Mouse (Mus musculus): ENCODE data around the gene Hsp90ab1.

Hsp90ab1 gene

GRCm38 (mm10) chr17:45546941-45547340 is 26.1 kb downstream of the Hsp90ab1 start:
- ATAC-seq (ENCODE audit: insufficient number of reproducible peaks, low FRiP score, low TSS enrichment) = no peak

GRCm38 (mm10) chr17:45545278-45545961 is 27.7 kb downstream of the Hsp90ab1 start:
- no peak for ATAC-seq (ENCODE audit: insufficient number of reproducible peaks, low FRiP score, low TSS enrichment)

- ATAC-seq (ENCODE audit: insufficient number of reproducible peaks, low FRiP score, low TSS enrichment) = no peak
Measured at GRCm38 (mm10) chr17:45544873-45545277, 28.2 kb downstream of the Hsp90ab1 start.

- ATAC-seq (ENCODE audit: insufficient number of reproducible peaks, low FRiP score, low TSS enrichment) = no peak
Measured at GRCm38 (mm10) chr17:45544001-45544872, 28.8 kb downstream of the Hsp90ab1 start.

- ATAC-seq (ENCODE audit: insufficient number of reproducible peaks, low FRiP score, low TSS enrichment) = no peak
Measured at GRCm38 (mm10) chr17:45543115-45543514, 30.0 kb downstream of the Hsp90ab1 start.

GRCm38 (mm10) chr17:45542705-45543104 is 30.4 kb downstream of the Hsp90ab1 start:
- no peak for ATAC-seq (ENCODE audit: insufficient number of reproducible peaks, low FRiP score, low TSS enrichment)

- no peak for ATAC-seq (ENCODE audit: insufficient number of reproducible peaks, low FRiP score, low TSS enrichment)
Measured at GRCm38 (mm10) chr17:45542129-45542528, 30.9 kb downstream of the Hsp90ab1 start.

- ATAC-seq (ENCODE audit: insufficient number of reproducible peaks, low FRiP score, low TSS enrichment) = no peak
Measured at GRCm38 (mm10) chr17:45539664-45540063, 33.4 kb downstream of the Hsp90ab1 start.

- ATAC-seq (ENCODE audit: insufficient number of reproducible peaks, low FRiP score, low TSS enrichment) = no peak
Measured at GRCm38 (mm10) chr17:45538394-45538793, 34.7 kb downstream of the Hsp90ab1 start.

- ATAC-seq (ENCODE audit: insufficient number of reproducible peaks, low FRiP score, low TSS enrichment) = no peak
Measured at GRCm38 (mm10) chr17:45536264-45536663, 36.8 kb downstream of the Hsp90ab1 start.

GRCm38 (mm10) chr17:45532896-45533295 is 40.2 kb downstream of the Hsp90ab1 start:
- no peak for ATAC-seq (ENCODE audit: insufficient number of reproducible peaks, low FRiP score, low TSS enrichment)

GRCm38 (mm10) chr17:45530346-45530782 is 42.7 kb downstream of the Hsp90ab1 start:
- peak; percentile 86 for ATAC-seq (ENCODE audit: insufficient number of reproducible peaks, low FRiP score, low TSS enrichment)

- peak; percentile 45; the same call in 1 of the 2 replicates for ATAC-seq (ENCODE audit: insufficient number of reproducible peaks, low FRiP score, low TSS enrichment)
Measured at GRCm38 (mm10) chr17:45526571-45526970, 46.5 kb downstream of the Hsp90ab1 start.

- no peak for ATAC-seq (ENCODE audit: insufficient number of reproducible peaks, low FRiP score, low TSS enrichment)
Measured at GRCm38 (mm10) chr17:45524961-45525360, 48.1 kb downstream of the Hsp90ab1 start.

GRCm38 (mm10) chr17:45523263-45523662 is 49.8 kb downstream of the Hsp90ab1 start, which contains the start of gene Tcte1:
Gene Tcte1, plus strand, starts transcription at chr17:45523434.
- ATAC-seq (ENCODE audit: insufficient number of reproducible peaks, low FRiP score, low TSS enrichment) = no peak

GRCm38 (mm10) chr17:45520136-45520535 is 52.9 kb downstream of the Hsp90ab1 start:
- ATAC-seq (ENCODE audit: insufficient number of reproducible peaks, low FRiP score, low TSS enrichment) = no peak

- ATAC-seq (ENCODE audit: insufficient number of reproducible peaks, low FRiP score, low TSS enrichment) = peak; percentile 74
Measured at GRCm38 (mm10) chr17:45518766-45519475, 54.1 kb downstream of the Hsp90ab1 start.
